Mouse (Mus musculus) forebrain, embryonic 12.5 days (tissue): ENCODE data around the gene Fcgr3. TPM values are rescaled to one million over a fixed set of nuclear protein-coding genes. Genes with fewer than 3 reads are reported as not detected.
A peak's percentile ranks its signal among the peaks of the same experiment; 100 is the strongest.
"Not testable (repeated sequence)": the region's sequence is repeated elsewhere in the genome, so short reads cannot be mapped to it uniquely, and the experiment has no call there.

Experiments used
- ATAC-seq: fragments of 200-750 bp; cut with Nextera tagmentation; 2 replicates; pipeline ENCODE4 v1.8.0; 2017; ENCODE audit warnings: moderate TSS enrichment; ENCODE audit not compliant: low FRiP score
- H3K27ac ChIP-seq: fragments of 300-500 bp; sonication (generic); 2 replicates; pipeline ENCODE4 v1.5.1; 2016; ENCODE audit warnings: mild to moderate bottlenecking
- H3K27me3 ChIP-seq: fragments of 300-500 bp; sonication (generic); 2 replicates; pipeline ENCODE4 v1.6.1; 2016; ENCODE audit warnings: mild to moderate bottlenecking
- H3K36me3 ChIP-seq: fragments of 300-500 bp; sonication (generic); replicated peaks from 2 replicates; pipeline ENCODE4 v1.6.1; 2016; ENCODE audit warnings: mild to moderate bottlenecking
- H3K4me1 ChIP-seq: fragments of 300-500 bp; sonication (generic); 2 replicates; pipeline ENCODE4 v1.6.1; 2016
- H3K4me2 ChIP-seq: fragments of 300-500 bp; sonication (generic); 2 replicates; pipeline ENCODE4 v1.6.1; 2016; ENCODE audit warnings: mild to moderate bottlenecking, moderate library complexity
- H3K4me3 ChIP-seq: fragments of 300-500 bp; sonication (generic); replicated peaks from 2 replicates; pipeline ENCODE4 v1.5.1; 2016; ENCODE audit warnings: mild to moderate bottlenecking
- H3K9ac ChIP-seq: fragments of 300-500 bp; sonication (generic); 2 replicates; pipeline ENCODE4 v1.6.1; 2016; ENCODE audit warnings: mild to moderate bottlenecking
- H3K9me3 ChIP-seq: fragments of 300-500 bp; sonication (generic); 2 replicates; pipeline ENCODE4 v1.6.1; 2016
- WGBS: fragments of 180-500 bp; shearing (Covaris S2); methylation state at CpG from one replicate; pipeline ENCODE4 v1.1.7; 2016; 5-methylcytosine and 5-hydroxymethylcytosine counted together
- polyA plus RNA-seq: library from polyadenylated mRNA; unstranded; fragments of >200 nt; fragmentation: Nextera tagmentation; extraction: Ambion mirVana; gene quantifications from 2 replicates; pipeline ENCODE4 v1.2.1, GENCODE M21; 2016

The Fcgr3 gene
- polyA plus RNA-seq, 1 experiment from 2014 or later, result 4.8 TPM

DNA sequence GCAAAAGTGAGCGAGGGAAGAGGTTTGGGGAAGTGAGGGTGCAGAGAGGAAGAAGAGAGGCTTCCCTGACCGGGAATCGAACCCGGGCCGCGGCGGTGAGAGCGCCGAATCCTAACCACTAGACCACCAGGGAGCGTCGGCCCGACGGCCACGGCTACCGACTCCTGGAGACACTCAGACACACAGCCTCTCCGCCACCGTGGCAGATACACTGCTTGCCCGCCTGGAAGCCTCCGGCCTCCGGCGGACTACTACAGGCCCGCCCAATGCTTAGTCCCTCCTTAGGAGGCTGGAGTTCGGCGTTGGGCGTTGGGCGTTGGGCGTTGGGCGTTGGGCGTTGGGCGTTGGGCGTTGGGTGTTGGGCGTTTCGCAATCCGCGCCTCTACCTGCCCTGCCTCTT lies 14.6 kb upstream of the Fcgr3 start:
- H3K27ac ChIP-seq, H3K36me3 ChIP-seq, H3K4me2 ChIP-seq, H3K4me3 ChIP-seq, H3K9me3 ChIP-seq, H3K4me1 ChIP-seq, H3K9ac ChIP-seq: not testable (repeated sequence)
- peak; percentile 71 for ATAC-seq
- 0% methylated on average over 1 of the region's 35 CpGs for WGBS
- H3K27me3 ChIP-seq, result peaks cover 34% of the 10 kb centered on the region

GRCm38 (mm10) chr1:171078419-171078818 lies 13.7 kb upstream of the Fcgr3 start:
- not testable (repeated sequence) for H3K4me1 ChIP-seq, H3K27ac ChIP-seq, H3K9ac ChIP-seq, ATAC-seq, H3K9me3 ChIP-seq, H3K36me3 ChIP-seq
- H3K4me3 ChIP-seq, result peak overlapping the region; percentile 25
- H3K4me2 ChIP-seq, result peak overlapping the region; percentile 46
- 22% methylated on average over 12 of the region's 12 CpGs for WGBS
- H3K27me3 ChIP-seq, result peaks cover 42% of the 10 kb centered on the region

DNA sequence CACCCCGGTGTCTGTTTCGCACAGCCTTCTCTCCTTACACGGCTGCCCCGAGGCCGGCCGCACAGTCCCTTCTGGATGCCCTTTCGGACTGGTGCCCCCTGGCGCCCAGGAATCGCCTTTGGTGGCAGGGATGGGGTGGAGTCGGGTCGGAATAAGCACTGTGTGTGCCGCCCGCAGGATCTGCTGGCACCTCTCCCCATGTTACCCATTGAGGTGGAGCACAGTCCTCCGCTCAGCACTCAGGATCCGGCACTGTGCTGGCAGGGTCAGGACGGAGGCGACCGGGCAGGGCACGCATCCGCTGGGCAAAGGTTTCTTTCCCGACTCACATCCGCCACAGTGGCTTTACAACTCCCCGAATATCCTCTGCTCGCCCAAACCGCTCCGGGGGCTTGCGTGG lies 13.2 kb upstream of the Fcgr3 start:
- peaks cover 42% of the 10 kb centered on the region for H3K27me3 ChIP-seq
- H3K9me3 ChIP-seq, H3K4me1 ChIP-seq, H3K36me3 ChIP-seq, H3K9ac ChIP-seq, H3K27ac ChIP-seq: not testable (repeated sequence)
- H3K4me2 ChIP-seq, result peak overlapping the region; percentile 46
- WGBS, result 6% methylated on average over 20 of the region's 27 CpGs
- peak overlapping the region; percentile 27 for H3K4me3 ChIP-seq
- peak; percentile 17; the same call in 1 of the 2 replicates for ATAC-seq

DNA sequence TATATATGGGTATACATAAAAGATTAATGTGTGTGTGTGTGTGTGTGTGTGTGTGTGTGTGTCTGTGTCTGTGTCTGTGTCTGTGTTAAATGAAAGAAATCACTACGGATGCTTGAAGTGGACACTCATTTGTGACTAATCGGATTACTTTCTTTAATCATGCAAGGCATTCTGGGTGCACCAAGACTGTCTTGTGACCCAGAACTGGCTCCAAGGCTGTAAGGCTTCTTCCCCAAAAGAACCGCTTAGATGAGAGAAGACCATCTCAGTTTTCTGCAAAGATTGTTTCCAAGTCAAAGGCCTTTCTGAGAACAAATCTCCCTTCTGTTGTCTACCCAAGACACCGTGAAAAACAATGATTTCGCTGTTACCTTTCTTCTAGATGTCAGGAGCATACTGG lies 12.5 kb upstream of the Fcgr3 start:
- peaks cover 42% of the 10 kb centered on the region for H3K27me3 ChIP-seq
- H3K36me3 ChIP-seq, H3K4me1 ChIP-seq, H3K4me3 ChIP-seq, H3K4me2 ChIP-seq, H3K9ac ChIP-seq, ATAC-seq, H3K27ac ChIP-seq, H3K9me3 ChIP-seq: not testable (repeated sequence)
- WGBS, result 35% methylated on average over 5 of the region's 5 CpGs

DNA sequence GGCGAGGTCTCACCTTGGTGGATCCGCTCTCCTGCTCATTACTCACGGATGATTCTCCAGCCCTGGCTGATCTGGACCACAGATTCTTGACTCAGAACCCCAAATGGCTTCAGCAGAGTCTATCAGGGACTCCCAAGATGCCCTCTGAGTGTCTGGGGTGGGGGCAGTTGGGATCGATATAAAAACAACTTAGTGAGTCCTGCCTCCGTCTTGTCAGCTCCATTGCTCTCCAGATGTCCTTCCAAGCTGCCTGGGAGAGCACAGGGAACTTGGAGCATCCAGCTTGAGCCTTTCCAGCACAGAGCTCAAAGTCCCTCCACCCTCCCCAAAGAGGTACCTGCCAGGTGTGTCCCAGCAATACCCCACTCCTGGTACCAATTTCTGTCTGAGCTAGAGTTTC lies 11.4 kb upstream of the Fcgr3 start:
- not testable (repeated sequence) for H3K9me3 ChIP-seq, ATAC-seq, H3K9ac ChIP-seq, H3K4me1 ChIP-seq, H3K36me3 ChIP-seq, H3K4me3 ChIP-seq, H3K27ac ChIP-seq, H3K4me2 ChIP-seq
- WGBS, result 76% methylated on average over 5 of the region's 5 CpGs
- peaks cover 36% of the 10 kb centered on the region for H3K27me3 ChIP-seq

- WGBS, result 30% methylated on average over 6 of the region's 10 CpGs
- H3K27me3 ChIP-seq, result peaks cover 49% of the 10 kb centered on the region
- H3K9ac ChIP-seq, H3K27ac ChIP-seq, H3K4me1 ChIP-seq, H3K4me3 ChIP-seq, H3K36me3 ChIP-seq, H3K4me2 ChIP-seq, H3K9me3 ChIP-seq: not testable (repeated sequence)
- ATAC-seq, result 0 out of 2 replicates have a peak, but pooled peaks have one; percentile 3
Measured at GRCm38 (mm10) chr1:171074283-171074682, 9.5 kb upstream of the Fcgr3 start.

GRCm38 (mm10) chr1:171072217-171072616 lies 7.5 kb upstream of the Fcgr3 start:
- H3K27ac ChIP-seq, H3K9me3 ChIP-seq, H3K4me2 ChIP-seq, H3K4me1 ChIP-seq, H3K4me3 ChIP-seq, H3K9ac ChIP-seq, H3K36me3 ChIP-seq: not testable (repeated sequence)
- WGBS, result no CpG with 5 or more reads among the region's 45 CpGs
- peak; percentile 52 for ATAC-seq
- peaks cover 39% of the 10 kb centered on the region for H3K27me3 ChIP-seq

DNA sequence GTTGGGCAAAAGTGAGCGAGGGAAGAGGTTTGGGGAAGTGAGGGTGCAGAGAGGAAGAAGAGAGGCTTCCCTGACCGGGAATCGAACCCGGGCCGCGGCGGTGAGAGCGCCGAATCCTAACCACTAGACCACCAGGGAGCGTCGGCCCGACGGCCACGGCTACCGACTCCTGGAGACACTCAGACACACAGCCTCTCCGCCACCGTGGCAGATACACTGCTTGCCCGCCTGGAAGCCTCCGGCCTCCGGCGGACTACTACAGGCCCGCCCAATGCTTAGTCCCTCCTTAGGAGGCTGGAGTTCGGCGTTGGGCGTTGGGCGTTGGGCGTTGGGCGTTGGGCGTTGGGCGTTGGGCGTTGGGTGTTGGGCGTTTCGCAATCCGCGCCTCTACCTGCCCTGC lies 7.0 kb upstream of the Fcgr3 start:
- H3K9me3 ChIP-seq, H3K27ac ChIP-seq, H3K36me3 ChIP-seq, H3K4me1 ChIP-seq, H3K9ac ChIP-seq, H3K4me3 ChIP-seq: not testable (repeated sequence)
- H3K27me3 ChIP-seq, result peaks cover 37% of the 10 kb centered on the region
- ATAC-seq, result peak; percentile 65
- no CpG with 5 or more reads among the region's 35 CpGs for WGBS
- H3K4me2 ChIP-seq, result 0 out of 2 replicates have a peak overlapping the region, but pooled peaks have one; percentile 15

DNA sequence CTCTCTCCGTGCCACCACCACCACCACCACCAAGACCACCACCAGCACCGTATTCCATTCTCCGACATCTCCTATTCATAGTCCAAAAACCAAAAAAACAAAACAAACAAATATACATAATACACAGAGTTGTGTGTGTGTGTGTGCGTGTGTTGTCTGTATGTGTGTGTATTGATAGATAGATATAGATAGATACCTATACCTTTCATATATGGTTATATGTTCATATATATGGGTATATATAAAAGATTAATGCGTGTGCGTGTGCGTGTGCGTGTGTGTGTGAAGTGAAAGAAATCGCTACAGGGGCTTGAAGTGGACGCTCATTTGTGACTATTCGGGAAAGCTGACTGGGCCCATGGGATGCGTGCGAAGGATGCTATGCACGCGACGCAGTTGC lies 6.1 kb upstream of the Fcgr3 start:
- not testable (repeated sequence) for H3K9me3 ChIP-seq, H3K36me3 ChIP-seq, H3K27ac ChIP-seq, ATAC-seq, H3K9ac ChIP-seq, H3K4me1 ChIP-seq, H3K4me3 ChIP-seq
- 20% methylated on average over 15 of the region's 16 CpGs for WGBS
- H3K27me3 ChIP-seq, result peaks cover 42% of the 10 kb centered on the region
- 0 out of 2 replicates have a peak overlapping the region, but pooled peaks have one; percentile 0 for H3K4me2 ChIP-seq

DNA sequence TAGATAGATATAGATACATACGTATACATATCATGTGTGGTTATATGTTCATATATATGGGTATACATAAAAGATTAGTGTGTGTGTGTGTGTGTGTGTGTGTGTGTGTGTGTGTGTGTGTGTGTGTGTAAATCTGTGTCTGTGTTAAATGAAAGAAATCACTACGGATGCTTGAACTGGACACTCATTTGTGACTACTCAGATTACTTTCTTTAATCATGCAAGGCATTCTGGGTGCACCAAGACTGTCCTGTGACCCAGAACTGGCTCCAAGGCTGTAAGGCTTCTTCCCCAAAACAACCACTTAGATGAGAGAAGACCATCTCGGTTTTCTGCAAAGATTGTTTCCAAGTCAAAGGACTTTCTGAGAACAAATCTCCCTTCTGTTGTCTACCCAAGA lies 4.8 kb upstream of the Fcgr3 start:
- H3K27ac ChIP-seq, H3K4me2 ChIP-seq, H3K9ac ChIP-seq, H3K36me3 ChIP-seq, H3K4me1 ChIP-seq, H3K9me3 ChIP-seq, H3K4me3 ChIP-seq, ATAC-seq: not testable (repeated sequence)
- peaks cover 49% of the 10 kb centered on the region for H3K27me3 ChIP-seq
- WGBS, result 66% methylated on average over 3 of the region's 3 CpGs

DNA sequence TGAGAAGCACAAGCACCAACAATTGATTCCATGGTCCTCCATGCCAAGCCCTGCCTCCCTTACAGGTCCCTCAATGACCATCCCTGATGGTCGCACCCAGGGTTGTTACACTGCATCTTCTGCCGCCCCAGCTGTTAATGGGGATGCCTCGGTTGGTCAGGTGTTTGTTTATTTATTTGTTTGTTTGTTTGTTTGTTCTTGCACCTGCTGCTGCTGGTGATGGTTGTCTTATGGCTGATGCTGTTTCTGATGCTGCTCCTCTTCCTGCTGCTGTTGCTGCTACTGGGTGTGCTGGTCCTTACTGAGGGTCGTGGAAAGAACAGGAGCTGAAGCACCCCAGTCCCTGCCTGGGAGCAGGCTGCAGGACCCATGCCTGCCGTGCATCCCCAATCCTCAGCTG lies 3.2 kb upstream of the Fcgr3 start:
- WGBS, result 51% methylated on average over 5 of the region's 5 CpGs
- H3K27me3 ChIP-seq, result peaks cover 53% of the 10 kb centered on the region
- not testable (repeated sequence) for ATAC-seq

GRCm38 (mm10) chr1:171066583-171066982 lies 1.8 kb upstream of the Fcgr3 start:
- peaks cover 53% of the 10 kb centered on the region for H3K27me3 ChIP-seq
- H3K4me2 ChIP-seq, H3K4me3 ChIP-seq, H3K9ac ChIP-seq, H3K27ac ChIP-seq, H3K36me3 ChIP-seq, H3K4me1 ChIP-seq, H3K9me3 ChIP-seq: not testable (repeated sequence)
- 20% methylated on average over 5 of the region's 10 CpGs for WGBS
- peak; percentile 25 for ATAC-seq

More for the DNA sequence above, 3.2 kb upstream of the Fcgr3 start:
- H3K36me3 ChIP-seq, H3K4me2 ChIP-seq, H3K27ac ChIP-seq, H3K4me3 ChIP-seq, H3K4me1 ChIP-seq, H3K9ac ChIP-seq, H3K9me3 ChIP-seq: not testable (repeated sequence)

GRCm38 (mm10) chr1:171065768-171066167 lies 1.0 kb upstream of the Fcgr3 start:
- peak overlapping the region; percentile 39 for H3K4me3 ChIP-seq
- H3K4me1 ChIP-seq, H3K9me3 ChIP-seq, H3K27ac ChIP-seq, H3K36me3 ChIP-seq, H3K9ac ChIP-seq: not testable (repeated sequence)
- 6% methylated on average over 31 of the region's 45 CpGs for WGBS
- peak; percentile 5 for ATAC-seq
- peak overlapping the region; percentile 50 for H3K4me2 ChIP-seq
- H3K27me3 ChIP-seq, result peaks cover 47% of the 10 kb centered on the region

- ATAC-seq, result peak; percentile 39
- not testable (repeated sequence) for H3K27ac ChIP-seq, H3K9ac ChIP-seq, H3K4me1 ChIP-seq, H3K9me3 ChIP-seq, H3K36me3 ChIP-seq
- under 1% methylated on average over 25 of the region's 35 CpGs for WGBS
- Histone ChIP-seq H3K4me3 (peak overlapping the region; percentile 39), H3K27me3 (peaks cover 48% of the 10 kb centered on the region), H3K4me2 (peak overlapping the region; percentile 46)
Measured at GRCm38 (mm10) chr1:171065243-171065587, 480 bp upstream of the Fcgr3 start.
